Mouse (Mus musculus) heart, postnatal 36 days (tissue): ENCODE results near the gene Ppp6r3. TPM values are rescaled to one million over a fixed set of nuclear protein-coding genes. Genes with fewer than 3 reads are reported as not detected.
A peak's percentile ranks its signal among the peaks of the same experiment; 100 is the strongest.

ENCODE experiments used
- DNase-seq, 2 experiments: peaks; one replicate each; pipeline ENCODE4 v3.0.0; 2021 to 2022
- intact Hi-C: fragments of 180-260 bp; cut with DNase I; formaldehyde crosslinking; loops from one replicate; pipeline ENCODE4 v1.15.1; 2025
- total RNA-seq, 2 experiments: library from RNA; stranded (reverse); gene quantifications; 2 replicates each; pipeline ENCODE4 v1.2.3; 2021

Gene Ppp6r3
- total RNA-seq, 2 experiments from 2014 or later, result 71.5 to 77.8 TPM

DNA sequence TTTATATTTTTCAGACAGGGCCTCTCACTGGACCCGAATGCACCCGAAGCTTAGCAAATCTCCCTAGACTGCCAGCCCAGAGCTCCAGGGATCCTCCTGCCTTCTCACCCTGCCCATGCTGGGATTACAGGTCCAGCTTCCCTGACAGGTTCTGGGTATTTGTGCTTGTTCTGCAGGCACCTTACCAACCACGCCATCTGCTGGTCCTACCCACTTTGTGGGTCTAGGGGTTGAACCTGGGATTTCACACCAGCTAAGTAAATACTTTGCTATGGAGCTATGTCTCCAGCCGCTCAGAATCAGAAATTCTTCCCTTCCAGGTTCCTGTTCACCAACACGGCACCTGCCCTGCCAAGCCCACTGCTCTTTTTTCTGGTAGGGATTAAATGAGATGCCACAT lies 137.6 kb downstream of the Ppp6r3 start:
- intact Hi-C loops, result loop anchor here (5.0 kb wide), 3 partner anchors 46 to 146 kb away; no protein-coding TSS in a partner anchor
- no peak for DNase-seq

DNA sequence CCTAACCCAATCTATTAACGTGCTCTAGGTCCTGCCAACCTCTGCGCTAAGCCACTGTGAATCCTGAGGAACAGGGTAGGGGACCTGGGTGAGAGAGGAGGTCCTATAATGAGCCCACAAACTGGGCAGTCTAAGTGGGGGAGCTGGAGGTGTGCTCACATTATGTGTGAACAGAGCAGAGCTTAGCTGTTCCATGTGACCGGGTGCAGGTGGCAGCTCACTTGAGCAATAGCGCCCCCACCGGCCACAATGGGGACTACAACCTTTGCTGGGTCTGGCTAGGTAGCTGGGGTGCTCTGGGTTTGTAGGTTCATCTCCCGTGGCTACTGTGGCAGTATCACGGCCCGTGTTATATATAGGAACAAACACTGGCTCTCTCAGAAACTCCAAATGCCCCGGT lies 138.7 kb downstream of the Ppp6r3 start:
- peak in 1 of 2 experiments; percentile 36 for DNase-seq
- intact Hi-C loops, result loop anchor here (5.0 kb wide), 3 partner anchors 45 to 145 kb away; no protein-coding TSS in a partner anchor

DNA sequence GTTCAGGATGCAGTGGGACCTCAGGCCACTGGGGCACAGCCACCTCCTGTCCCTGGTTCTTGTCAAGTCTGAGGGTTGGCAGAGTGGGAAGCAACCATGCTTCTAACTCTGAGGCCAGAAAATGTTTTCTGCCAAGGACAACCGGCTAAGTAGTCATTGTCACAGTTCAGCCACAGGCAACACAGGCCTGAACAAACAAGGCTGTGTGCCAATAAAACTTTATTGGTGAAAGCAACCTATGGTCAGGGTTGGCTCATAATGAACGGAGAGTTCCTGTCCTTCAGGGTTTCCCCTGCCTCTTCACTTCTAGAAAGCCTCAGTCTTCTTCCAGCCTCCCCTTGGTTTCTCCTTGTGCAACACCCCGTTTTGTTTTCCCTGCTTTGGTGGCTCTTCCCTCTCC lies 139.7 kb downstream of the Ppp6r3 start:
- intact Hi-C loops, result loop anchor here (5.0 kb wide), 3 partner anchors 44 to 144 kb away; no protein-coding TSS in a partner anchor
- no peak for DNase-seq

DNA sequence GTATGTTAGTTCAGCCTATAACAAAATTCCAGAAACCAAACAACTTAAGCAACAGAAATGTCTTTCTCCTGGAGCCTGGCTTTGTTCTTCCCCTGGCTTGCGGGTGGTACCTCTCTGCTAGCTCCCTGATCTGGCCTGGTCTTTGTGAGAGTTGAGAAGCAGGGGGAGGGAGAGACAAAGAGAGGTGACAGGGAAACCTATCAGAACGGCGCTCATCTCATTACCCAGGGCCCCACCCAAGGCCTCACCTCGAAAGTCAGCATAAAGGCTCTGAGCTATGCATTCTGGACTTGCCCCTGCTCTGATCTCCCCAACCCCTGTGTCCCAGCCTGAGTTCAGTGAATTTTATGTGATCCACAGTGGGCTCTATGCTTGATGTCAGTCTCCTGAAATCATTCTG lies 140.9 kb downstream of the Ppp6r3 start:
- no peak for DNase-seq
- intact Hi-C loops, result loop anchor here (5.0 kb wide), 3 partner anchors 42 to 142 kb away; no protein-coding TSS in a partner anchor

DNA sequence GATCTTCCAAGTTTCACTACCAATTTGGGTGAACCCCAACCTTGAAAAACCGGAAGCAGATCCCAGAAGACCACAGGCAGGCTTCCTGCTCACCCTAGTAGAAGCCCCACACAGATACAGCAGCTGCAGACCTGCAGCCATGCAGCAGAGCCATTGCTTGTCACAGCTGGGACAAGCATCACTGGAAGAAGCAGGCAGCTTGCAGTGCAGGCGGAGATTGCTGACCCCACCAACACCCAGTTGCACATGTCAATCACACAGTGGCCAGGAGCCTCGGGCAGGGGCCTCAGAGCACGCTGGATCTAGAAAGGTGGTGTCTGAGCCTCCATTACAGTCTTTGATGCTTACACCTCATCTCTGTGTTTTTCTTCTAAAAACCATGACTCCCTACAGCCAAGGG lies 141.4 kb downstream of the Ppp6r3 start:
- intact Hi-C loops, result no loop called here
- no peak for DNase-seq

DNA sequence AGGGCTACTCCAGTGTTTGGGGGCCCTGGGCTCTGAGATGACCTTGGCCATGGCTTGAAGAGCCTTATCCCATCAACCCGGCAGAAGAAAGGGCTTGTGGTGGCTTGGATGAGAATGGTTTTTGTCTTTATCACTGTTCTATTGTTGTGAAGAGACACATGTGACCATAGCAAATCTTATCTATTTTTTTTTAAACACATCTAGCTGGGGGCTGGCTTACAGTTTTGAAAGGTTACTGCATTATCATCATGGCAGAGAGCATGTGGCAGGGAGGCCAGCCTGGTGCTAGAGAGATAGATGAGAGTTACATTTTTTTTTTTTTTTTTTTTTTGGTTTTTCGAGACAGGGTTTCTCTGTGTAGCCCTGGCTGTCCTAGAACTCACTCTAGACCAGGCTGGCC lies 143.6 kb downstream of the Ppp6r3 start:
- no peak for DNase-seq
- intact Hi-C loops, result no loop called here

DNA sequence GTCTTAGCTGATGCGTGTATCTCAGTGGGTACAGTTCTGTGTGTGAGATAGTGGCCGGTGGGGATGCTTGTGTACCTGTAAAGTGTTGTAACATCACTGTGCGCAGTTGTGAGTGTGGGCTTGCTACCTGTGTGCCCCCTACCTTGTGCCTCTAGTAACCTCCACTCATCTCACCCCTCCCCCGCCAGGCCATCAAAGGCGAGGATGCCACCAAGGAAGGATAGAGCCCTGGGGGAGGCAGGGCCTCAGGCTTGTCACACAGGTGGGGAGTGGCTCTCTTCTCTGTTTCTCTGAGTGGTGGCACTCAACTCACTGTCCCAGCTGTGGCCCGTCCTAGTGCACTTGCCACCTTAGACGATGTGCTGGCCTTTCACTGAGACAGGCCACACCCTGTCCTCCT lies 144.5 kb downstream of the Ppp6r3 start:
- intact Hi-C loops, result no loop called here

DNA sequence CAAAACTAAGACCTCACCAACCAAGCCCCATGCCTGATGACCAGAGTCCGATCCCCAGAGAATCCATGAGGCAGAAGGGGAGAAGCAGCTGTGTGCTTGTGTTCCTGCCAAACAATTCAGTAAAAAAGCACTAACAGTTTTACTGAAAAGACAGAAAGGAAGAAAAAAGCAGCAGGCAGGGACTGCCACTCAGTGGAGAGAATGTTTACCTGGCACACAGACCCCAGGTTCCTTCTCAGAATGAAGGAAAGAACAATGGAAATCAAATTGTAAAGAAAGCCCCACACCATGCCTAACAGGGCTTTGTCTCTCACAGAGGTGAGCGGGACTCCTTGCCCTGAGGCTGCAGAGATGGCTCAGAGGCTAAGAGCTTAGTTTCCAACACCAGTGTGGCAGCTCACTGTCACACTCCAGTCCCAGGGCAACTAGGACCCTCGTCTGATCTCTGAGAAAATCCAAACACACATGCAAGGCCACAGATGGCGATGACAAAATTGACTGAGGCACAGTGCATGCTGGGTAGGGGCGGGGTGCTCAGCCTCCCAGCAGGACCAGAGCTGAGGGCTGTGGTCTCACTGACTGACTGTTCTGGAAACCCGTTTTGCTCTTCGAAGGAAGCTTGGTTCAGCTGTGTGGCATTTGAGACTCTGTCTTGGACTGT lies 146.3 kb downstream of the Ppp6r3 start:
- peak in 1 of 2 experiments; percentile 9 for DNase-seq
- intact Hi-C loops, result no loop called here

More for the DNA sequence above, 144.5 kb downstream of the Ppp6r3 start:
- no peak for DNase-seq

DNA sequence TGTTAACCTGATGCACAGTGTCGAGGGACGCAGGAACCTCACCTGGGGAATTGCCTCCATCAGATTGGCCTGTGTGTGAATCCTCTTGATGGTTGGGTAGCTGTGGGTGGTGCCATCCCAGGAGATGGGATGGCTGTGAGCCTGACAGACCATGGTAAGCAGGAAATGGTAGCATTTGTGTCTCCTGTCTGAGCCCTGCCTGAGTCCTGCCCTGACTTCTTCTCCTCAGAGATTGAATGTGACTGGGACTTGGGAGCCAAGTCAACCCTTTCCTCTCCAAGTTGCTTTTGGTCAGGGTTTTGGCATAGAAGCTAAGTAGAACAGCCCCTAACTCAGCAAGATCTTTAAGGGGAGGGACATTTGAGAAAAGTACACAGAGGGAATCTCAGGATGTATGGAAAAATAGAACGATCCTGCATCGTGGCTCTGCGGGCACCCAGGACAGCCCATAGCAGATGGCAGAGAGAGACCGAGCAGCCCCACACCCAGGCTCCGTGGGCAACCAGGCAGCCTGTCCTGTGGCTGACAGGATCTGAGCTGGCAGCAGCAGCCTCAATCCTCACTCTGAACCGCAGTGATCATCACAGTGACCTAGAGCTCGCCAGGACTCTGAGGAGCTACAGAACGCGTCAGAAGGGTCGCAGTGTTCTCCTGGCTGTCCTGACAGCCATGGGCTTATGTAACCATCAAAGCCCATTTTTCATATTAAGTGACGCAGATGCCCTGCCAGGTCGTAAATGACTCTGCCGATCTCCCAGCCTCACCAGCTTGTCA lies 147.3 kb downstream of the Ppp6r3 start:
- intact Hi-C loops, result no loop called here
- no peak for DNase-seq

DNA sequence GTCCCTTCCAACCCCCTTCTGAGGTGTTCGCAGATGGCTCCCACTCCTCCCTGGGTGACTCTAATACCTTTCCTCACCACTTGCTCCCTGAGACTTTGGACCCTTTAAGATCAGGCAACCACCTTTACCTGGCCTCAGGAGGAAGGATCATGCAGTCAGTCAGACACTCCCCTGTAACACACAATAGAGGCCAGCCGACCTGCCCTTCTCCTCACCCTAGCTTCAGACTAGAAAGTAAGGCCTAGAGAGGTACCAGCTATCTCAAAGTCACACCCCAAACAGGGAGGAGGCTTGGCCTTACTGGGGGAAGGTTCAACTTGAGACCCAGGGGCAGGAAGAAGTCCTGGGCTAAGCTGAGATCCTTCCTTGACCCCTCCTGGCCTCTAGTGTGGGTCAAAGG lies 151.3 kb downstream of the Ppp6r3 start:
- no peak for DNase-seq
- intact Hi-C loops, result no loop called here

DNA sequence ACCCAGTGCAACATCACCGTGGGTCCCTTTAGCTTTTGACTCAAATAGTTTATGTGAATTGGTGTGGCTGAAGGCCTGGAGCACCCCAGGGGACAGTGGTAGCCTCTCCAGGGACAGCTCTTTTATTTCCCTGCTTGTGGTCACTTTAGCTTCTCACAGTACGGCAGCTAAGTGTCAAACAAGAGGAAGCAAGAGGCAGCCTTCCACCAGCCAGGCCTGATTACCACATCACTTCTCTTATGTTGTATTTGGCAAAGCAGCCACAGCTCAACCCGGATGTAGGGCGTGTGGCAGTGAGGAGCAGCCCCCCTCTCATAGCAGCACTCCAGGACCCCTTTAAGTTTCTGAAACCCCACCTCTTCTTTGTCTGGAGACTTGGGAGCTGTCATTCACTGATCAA lies 152.6 kb downstream of the Ppp6r3 start:
- DNase-seq, result no peak

DNA sequence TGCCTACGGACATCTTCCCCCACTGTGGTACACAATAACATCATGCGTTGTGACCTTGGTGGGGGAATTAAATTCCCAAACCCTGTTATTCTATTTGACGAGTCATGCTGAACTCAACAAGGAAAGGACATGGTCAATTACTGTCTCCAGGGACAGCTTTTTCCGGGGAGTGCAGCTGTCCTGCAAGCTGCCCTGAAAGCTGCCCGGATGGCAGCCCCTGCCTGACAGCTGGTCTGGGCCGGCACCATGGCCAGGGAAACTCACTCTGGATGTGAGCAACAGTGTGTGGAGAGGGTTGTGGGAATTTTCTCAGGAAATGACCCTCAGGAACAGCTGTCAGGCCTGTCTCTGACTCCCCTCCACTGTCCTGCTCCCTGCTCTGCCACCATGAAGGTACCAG lies 153.1 kb downstream of the Ppp6r3 start:
- DNase-seq, result no peak
- intact Hi-C loops, result no loop called here

More for the DNA sequence above, 152.6 kb downstream of the Ppp6r3 start:
- intact Hi-C loops, result no loop called here

DNA sequence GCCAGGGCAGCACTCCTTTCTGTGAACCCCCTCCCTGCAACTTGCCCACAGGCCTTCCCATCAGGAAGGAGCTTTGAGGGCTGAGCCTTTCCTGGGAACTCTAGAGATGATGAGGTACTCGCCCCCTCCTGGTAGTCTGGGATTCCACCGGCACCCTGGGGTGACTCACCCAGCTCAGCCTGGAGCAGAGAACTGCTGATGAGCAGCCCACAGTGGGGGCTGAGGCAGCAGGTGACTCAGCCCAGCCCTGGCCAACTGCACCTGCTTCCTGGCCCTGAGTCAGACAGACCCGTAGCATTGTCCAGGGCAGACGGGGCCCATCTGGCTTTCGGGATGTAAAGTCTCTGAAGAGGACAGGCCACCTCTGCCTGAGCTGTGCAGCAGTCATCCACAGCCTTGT lies 156.3 kb downstream of the Ppp6r3 start:
- DNase-seq, result no peak
- intact Hi-C loops, result no loop called here

DNA sequence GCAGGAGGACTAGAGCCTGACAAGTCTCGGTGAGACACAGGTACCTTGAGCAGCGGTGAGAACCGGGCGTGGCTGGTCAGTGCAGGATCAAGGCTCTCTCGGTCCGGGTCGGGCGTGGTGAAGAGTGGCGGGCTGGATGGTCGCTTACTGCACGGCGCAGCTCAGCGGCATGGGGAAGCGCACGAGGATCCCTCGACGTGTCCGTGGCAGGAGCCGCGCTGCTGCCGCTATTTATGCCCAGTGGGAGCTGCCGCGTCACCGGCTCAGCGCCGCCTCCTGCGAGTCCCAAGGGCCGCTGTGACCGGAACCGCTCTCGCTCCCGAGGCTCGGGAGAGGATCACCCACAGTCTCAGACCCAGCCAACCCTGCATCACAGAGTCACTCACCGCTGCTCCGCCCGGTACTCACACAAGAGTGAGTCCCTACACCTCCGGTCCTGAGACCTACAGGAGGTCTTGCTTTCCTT lies 161.2 kb downstream of the Ppp6r3 start, which contains the start of gene Gal:
TSS of gene Gal (minus strand) at position 277 of the 466 bp plus-strand sequence.
- intact Hi-C loops, result no loop called here
- DNase-seq, result peak; percentile 17 to 24

DNA sequence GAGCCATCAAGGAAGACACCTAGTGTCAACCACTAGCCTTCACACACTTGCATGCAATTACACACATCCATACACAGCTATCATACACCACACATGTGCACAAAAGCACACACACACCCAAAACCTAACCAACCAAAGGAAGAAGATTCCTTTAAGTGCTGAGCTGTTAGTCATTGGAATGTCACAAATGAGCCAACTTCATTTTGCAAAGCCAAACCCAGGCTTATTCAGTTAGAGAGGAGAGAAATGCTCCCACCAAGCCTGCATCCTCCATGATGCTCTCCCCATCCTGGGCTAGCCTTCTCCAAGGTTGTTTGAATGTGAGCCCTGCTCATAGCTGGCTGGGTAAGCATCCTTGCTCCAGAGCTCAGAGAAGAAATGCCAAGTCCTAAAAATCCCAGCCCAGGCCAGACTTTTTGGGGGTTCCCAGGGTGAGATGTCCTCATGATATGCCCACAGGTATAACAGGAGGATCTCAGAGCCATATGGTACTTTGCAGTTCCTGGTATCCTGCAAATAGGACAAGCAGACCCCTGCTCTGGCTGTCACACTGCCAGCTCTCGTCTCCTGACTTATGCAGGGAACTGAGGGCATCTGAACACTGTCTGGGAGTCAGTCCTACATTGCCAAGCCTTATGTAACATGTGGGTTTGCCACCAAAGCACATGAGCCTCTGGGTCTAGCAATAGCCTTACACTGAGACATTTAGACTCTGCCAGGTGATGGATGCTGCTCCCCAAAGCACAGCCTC lies 169.8 kb downstream of the Ppp6r3 start:
- DNase-seq, result no peak
- intact Hi-C loops, result no loop called here

Other genes starting within 250 kb of the Ppp6r3 start
- 1 to 10 TPM; 3.5 to 4.1 TPM for gene Tesmin, start 186.9 kb downstream of the Ppp6r3 start, total RNA-seq
- gene Gal, start 161.2 kb downstream of the Ppp6r3 start, total RNA-seq, result not detected
- 10 to 100 TPM; 51.3 to 60.3 TPM for gene Lrp5, start 110.8 kb upstream of the Ppp6r3 start, total RNA-seq
- gene 1810055G02Rik, start 132.5 kb upstream of the Ppp6r3 start, total RNA-seq, result 1 to 10 TPM; 7.3 to 7.5 TPM
- gene Kmt5b, start 191.7 kb upstream of the Ppp6r3 start, total RNA-seq, result 10 to 100 TPM; 31.0 to 34.2 TPM